Mouse (Mus musculus): ENCODE data around the gene Casq2.
A peak's percentile ranks its signal among the peaks of the same experiment; 100 is the strongest.

Gene Casq2

GRCm38 (mm10) chr3:102081862-102082261 lies 4.4 kb upstream of the Casq2 start:
- DNase-seq (ENCODE audit: low spot score in 2 of 2), result peak; percentile 77 to 85

DNA sequence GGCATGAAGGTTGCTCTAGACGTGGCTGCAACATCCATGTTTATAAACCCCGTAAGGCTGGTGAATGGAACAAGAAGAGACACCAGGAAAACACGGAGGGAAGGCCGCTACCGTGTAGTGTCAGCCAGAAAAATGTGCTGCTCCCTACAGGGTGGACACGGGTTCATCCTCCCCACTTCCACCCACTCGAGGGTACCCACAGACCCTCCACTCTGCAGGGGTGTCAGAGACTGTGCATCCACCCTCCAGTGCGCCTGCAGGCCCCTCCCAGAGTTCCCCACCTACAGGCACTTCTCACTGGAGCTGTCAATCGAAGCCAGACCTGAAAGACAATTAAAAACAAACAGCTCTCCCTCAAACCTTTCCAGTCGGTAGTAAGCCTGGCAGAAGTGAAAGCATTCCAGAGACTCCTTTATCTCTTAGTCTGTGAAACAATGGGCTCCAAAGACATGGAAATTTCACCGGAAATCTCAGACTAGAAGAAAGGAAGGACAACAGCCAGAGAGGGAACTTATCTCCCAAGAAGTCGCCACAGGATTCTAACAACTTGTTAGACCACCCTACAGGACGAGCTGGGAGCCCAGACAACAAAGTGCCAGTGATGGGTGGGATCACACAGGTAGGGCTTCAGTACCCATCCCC lies 2.5 kb upstream of the Casq2 start:
- DNase-seq (ENCODE audit: low spot score in 2 of 2), result no peak

- no peak for DNase-seq (ENCODE audit: low spot score in 2 of 2)
Measured at GRCm38 (mm10) chr3:102084833-102085491, 1.3 kb upstream of the Casq2 start.

GRCm38 (mm10) chr3:102085719-102086118 lies 496 bp upstream of the Casq2 start:
- no peak for DNase-seq (ENCODE audit: low spot score in 2 of 2)

- DNase-seq (ENCODE audit: low spot score in 2 of 2), result no peak
Measured at GRCm38 (mm10) chr3:102094841-102095240, 8.6 kb downstream of the Casq2 start.

DNA sequence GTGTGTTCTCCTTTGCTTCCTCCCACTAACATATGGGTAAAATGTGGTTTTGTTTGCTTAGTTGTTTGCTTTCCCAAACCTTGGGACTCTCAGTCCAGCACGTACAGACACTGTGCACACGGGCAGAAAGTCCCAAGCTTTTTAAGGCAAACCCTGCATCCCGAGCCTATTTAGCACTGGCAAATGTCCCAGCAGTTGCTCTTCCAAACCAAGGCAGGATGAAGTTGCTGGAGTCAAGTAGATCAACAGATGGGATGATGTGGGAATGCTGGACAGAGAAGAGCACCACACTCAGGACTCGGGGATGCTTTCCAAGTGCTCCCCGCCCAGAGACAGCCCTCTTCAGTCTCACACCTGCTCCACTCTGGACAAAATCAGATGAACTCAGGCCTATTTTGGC lies 9.2 kb downstream of the Casq2 start:
- no peak for DNase-seq (ENCODE audit: low spot score in 2 of 2)

GRCm38 (mm10) chr3:102096366-102096765 lies 10.2 kb downstream of the Casq2 start:
- DNase-seq (ENCODE audit: low spot score in 2 of 2), result no peak

DNA sequence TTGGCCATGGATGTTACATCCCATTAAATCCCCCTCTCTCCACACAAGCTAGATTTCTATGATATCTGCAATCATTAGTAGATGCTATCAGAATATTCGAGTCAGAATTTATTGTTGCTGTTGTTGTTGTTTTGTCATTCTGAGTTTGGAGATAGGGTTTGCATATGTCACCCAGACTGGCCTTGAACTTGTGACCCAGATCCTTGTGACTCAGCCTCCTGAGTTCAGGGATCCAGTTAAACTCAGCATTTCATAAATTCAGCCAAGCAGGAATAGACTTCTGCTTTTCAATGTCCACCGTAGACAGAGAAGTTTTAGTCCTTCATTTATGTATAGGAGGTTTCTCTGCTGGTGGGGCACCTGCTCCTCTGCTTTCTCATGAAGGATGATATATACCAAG lies 10.8 kb downstream of the Casq2 start:
- DNase-seq (ENCODE audit: low spot score in 2 of 2), result no peak

DNA sequence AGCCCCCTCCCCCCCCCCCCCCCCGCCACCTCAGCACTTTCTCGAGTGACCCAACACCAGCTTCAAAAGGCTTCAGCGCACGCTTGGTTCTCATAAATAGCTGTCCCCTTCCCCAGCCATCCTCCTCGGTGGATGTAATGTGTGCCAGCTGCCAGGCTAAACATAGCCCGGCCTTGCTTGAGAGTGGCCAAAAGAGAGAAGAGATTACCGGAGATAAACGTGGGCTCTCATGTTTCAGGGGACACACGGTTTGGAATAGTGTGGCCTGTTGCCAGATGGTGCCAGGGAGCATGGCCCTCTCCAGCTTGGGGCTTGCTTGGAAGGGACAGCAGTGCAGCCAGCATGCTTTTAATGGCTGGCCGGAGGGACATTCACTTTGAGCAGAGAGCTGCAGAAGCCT lies 13.0 kb downstream of the Casq2 start:
- DNase-seq (ENCODE audit: low spot score in 2 of 2), result no peak

- DNase-seq (ENCODE audit: low spot score in 2 of 2), result no peak
Measured at GRCm38 (mm10) chr3:102099793-102100192, 13.6 kb downstream of the Casq2 start.

DNA sequence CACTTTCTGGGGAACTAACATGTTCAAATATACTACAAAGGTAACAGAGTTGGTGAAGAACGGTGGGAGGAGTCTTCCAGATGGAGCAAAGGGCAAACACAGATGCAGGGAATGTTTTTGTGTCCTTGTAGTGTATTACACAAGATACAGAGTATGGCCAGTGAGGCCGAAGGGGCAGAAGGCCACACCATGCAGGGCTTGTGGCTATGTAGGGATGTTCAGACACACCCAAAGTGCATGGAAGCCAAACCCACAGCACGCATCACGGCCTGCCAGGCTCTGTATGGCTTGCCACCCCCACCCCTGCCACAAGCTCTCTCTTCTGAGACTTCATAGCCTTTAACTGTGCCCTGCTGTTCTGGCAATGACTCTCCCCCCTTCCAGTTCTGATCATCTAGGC lies 15.2 kb downstream of the Casq2 start:
- DNase-seq (ENCODE audit: low spot score in 2 of 2), result no peak

- DNase-seq (ENCODE audit: low spot score in 2 of 2), result no peak
Measured at GRCm38 (mm10) chr3:102103811-102104565, 17.8 kb downstream of the Casq2 start.

DNA sequence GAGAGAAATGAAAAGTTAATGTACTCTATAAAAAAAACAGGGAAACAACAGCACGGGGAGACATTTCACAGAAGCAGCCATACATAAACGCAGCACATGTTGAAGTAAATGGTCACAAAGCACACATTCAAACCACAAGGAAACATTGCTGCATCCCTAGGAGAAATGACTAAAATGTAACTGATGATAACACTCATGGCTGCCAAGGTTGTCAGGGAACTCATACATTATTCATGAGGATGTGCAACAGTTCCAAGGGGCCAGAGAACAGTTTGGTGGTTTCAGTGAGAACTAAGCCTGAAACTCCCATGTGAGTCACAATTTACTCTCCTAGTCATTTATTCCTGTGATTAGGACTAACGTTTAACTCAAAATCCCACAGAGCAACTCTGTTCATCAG lies 22.0 kb downstream of the Casq2 start:
- DNase-seq (ENCODE audit: low spot score in 2 of 2), result no peak

GRCm38 (mm10) chr3:102111979-102112599 lies 25.9 kb downstream of the Casq2 start:
- no peak for DNase-seq (ENCODE audit: low spot score in 2 of 2)

- DNase-seq (ENCODE audit: low spot score in 2 of 2), result no peak
Measured at GRCm38 (mm10) chr3:102120947-102121346, 34.7 kb downstream of the Casq2 start.

- no peak for DNase-seq (ENCODE audit: low spot score in 2 of 2)
Measured at GRCm38 (mm10) chr3:102122046-102122445, 35.8 kb downstream of the Casq2 start.

DNA sequence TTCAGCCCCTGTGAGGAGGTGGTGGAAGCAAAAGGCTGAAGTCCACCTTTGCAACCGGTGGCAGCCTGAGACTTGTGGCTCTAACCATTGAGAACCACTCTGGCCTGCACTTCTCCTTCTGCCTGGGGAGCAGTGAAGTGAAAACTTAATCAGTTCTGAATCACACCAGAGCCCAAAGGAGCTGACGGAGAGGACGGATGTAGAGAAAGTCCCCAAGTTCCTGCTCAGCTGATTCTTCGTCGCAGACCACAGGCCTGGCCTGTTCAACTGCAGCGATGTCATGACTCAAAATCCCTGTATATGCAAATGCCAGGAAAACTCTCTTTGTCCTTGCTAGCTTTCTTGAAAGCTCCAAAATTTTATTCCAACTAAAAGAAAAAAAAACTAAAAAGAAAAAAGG lies 37.4 kb downstream of the Casq2 start:
- no peak for DNase-seq (ENCODE audit: low spot score in 2 of 2)

DNA sequence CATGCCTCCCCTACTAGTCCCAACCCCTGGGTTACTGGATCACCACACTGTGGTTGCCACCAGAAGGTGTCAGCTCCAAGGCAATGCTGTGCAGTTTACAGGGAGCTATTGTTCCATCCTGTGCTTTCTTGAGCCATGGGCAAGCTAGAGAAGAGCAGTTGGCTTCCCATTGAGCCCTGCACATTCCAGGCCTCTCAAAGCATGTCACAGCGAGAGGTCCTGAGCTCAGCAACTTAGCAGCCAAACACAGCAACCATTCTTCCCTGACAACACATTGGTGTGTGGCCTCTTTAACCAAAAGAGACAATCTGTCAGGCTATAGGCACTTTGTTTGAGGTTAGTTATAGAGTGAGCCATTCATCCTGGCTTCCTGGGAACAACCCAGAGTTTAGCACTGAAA lies 39.3 kb downstream of the Casq2 start:
- DNase-seq (ENCODE audit: low spot score in 2 of 2), result no peak

- DNase-seq (ENCODE audit: low spot score in 2 of 2), result no peak
Measured at GRCm38 (mm10) chr3:102127114-102127513, 40.9 kb downstream of the Casq2 start.

DNA sequence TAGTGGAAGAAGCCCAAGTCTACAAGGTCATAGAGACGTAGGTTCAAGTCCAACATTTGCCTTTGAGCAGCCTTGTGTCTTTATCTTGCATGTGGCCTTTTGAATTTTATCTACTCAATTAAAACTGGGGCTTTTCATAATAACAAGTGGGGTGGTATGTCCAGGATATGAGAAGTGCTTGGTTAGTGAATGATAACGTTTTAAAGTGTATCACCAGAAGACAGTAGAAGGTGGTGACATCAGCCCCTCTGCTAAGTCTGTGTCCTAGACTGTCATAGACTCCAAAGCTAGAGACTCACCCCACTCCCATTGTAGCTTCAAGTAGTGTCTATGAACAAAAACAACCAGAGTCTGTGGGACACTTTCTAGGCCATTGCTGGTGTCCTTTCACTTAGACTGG lies 42.0 kb downstream of the Casq2 start:
- DNase-seq (ENCODE audit: low spot score in 2 of 2), result no peak

DNA sequence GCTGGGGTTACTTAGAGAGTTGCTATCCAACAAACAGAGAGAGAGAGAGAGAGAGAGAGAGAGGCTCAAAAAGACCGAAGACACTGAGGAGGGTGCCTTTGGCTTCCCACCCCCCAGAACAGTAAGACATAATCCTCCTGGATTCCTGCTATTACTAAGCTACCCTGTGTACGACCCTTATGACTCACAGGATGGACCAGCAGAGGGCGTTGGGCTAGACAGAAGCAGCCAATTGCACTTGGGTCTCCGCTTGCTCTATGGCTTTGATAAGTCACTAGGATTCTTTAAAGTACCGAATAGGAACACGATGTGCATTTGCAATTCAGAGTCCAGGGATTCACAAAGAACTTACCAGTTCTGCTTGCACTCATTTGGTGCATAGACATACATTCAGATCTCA lies 44.3 kb downstream of the Casq2 start:
- DNase-seq (ENCODE audit: low spot score in 2 of 2), result no peak

GRCm38 (mm10) chr3:102131627-102132324 lies 45.6 kb downstream of the Casq2 start:
- no peak for DNase-seq (ENCODE audit: low spot score in 2 of 2)

Data from right cerebral cortex, adult 2 months (tissue).